Mouse (Mus musculus) stomach, postnatal 0 days (tissue): Measurements from ENCODE around the gene Prr15l.

ENCODE experiments used
- CTCF ChIP-seq: IDR thresholded peaks from 2 replicates; pipeline ENCODE4 v1.5.1; 2016; ENCODE audit warnings: antibody characterized with exemption, low read depth, mild to moderate bottlenecking, moderate library complexity
- EP300 ChIP-seq: optimal IDR thresholded peaks from 2 replicates; pipeline ENCODE3; 2016; ENCODE audit warnings: antibody characterized with exemption

GRCm38 (mm10) chr11:96885901-96886340 lies 42.0 kb upstream of the Prr15l start:
- TF ChIP-seq CTCF (no peak), EP300 (no peak)
